Mouse (Mus musculus) B cell, adult 2 months (primary cell): ENCODE results near the gene Bmpr1a.

Experiments
- DNase-seq, 2 experiments: peaks; one replicate each; pipeline ENCODE4 v3.0.0; 2022

The Bmpr1a gene

GRCm38 (mm10) chr14:34504377-34504776 lies 1.2 kb upstream of the Bmpr1a start:
- DNase-seq = no peak

DNA sequence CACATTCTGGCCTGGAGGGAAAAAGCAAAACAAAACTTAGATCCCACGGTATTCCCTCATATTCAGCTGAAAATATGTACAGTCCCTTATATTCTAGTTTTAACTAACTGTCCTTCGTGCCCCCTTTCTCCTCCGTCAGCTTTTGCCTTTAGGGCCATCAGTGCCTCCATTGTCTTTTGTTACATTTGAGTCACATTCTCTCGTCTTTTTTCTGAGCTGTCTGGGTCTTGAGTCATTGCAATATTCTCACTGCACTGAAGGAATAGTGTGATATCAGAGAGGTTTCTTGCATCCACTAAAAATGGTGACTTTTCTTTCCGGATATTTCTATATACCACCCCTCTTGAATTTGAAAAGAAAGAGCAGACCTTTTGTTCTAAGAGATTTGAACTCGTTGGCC lies 618 bp upstream of the Bmpr1a start:
- DNase-seq = no peak

- DNase-seq = peak; percentile 50 to 55
Observed at GRCm38 (mm10) chr14:34502475-34503324, 441 bp downstream of the Bmpr1a start.

DNA sequence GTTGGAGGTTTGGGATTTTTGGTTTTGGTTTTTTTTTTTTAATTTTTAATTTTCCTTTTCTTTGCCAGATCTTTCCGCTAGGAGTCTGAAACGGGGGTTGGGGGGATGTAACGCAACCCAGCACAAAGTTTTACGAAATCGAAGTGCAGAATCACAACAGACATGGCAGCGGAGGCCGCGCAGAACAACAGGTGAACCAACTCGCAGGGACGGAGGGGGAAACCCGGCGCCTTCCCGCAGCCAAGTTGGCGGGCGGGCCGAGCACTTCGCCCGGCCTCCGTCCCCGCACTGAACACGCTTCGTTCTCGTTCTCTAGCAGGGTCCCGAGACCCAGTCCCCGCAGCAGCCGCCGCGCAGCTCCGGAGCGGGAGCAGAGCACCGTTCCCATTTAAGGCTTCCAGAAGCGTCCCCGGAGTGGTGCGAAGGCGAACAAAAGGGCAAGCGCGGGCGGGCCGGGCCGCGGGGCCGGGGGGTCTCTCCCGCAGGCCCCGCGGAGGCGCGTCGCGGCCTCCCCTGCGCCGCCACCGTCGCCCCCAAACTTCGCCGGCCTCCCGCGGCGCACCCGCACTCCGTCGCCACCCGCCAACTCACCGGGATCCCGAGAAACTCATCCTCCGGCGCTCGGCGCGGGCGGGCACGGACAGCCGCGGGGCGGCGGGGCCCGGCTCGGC lies 1.2 kb downstream of the Bmpr1a start:
- DNase-seq = peak; percentile 43 to 49

GRCm38 (mm10) chr14:34501447-34501803 lies 1.7 kb downstream of the Bmpr1a start:
- peak; percentile 16 to 19 for DNase-seq

- DNase-seq = no peak
Observed at GRCm38 (mm10) chr14:34500309-34500708, 2.8 kb downstream of the Bmpr1a start.

- DNase-seq = no peak
Observed at GRCm38 (mm10) chr14:34499664-34500063, 3.5 kb downstream of the Bmpr1a start.

DNA sequence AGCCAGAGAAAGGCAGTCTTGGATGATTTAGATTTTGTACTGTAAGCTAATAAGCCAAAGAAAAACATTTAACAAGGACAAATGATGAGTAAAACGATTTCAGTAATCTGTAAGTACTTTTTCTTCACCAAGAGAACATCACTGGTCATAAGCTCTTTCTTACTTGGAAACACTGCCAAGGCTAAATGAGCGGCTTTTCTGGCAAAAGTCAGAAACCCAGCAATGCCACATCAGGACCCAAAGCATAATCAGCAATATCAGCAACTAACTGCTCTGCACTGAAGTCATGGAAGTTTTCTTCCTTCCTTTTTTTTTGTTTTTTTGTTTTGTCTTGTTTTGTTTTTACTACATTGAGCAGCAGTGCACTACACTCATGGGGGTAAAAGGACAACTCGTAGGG lies 5.8 kb downstream of the Bmpr1a start:
- DNase-seq = no peak

- no peak for DNase-seq
Observed at GRCm38 (mm10) chr14:34493682-34494081, 9.5 kb downstream of the Bmpr1a start.

DNA sequence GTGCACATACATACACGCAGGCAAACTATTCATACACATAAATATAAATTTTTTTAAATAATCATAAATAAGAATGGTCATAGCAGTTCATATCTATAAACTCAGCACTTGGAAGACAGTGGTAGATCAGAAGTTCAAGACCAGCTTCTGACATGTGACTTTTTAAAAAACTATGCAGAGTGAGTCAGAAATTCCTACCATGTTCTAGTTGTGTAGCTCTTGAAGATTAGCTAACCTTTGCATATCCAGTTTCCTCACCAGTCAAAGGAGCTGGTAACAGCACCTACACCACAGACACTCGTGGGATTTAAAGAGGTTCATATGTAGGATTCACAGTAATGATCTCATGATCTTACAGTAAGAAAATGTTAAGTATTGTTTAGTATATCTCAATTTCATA lies 10.5 kb downstream of the Bmpr1a start:
- DNase-seq = no peak

- DNase-seq = no peak
Observed at GRCm38 (mm10) chr14:34490965-34491364, 12.2 kb downstream of the Bmpr1a start.

DNA sequence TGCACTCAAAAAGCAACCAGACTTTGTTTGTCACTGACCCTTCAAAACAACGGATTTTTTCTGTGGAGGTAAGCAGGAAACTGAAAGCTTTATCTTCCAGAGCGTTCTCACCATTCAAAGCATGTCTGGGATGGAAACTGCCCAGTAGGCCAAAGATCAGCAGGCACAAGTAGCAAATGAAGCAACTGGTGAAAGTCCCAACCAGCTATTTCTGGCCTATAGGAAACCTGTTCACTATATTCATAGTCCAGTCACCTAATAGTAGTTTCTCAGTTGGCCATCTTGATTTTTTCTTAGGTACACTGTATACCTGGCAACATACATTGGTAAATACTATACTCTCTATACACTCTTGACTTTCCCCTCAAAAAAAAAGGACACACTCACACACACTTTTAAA lies 13.2 kb downstream of the Bmpr1a start:
- no peak for DNase-seq

DNA sequence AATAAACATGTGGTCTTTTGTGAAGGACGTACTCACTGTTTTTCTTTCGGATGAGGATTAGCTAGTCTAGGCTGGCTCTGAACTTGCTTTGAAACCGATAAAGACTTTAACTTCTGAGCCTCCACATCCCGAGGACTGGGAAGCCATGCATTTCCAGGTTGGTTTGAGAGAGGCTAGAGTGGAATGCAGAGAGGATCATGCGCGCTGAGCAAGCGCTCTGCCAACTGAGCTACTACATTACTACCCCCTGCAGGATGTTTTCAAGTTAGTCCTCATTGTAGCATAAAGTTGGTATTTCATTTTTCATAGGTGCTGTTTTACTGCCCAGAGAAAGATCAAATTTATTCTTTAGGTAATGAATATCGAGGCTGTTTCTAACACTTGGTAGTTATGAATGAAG lies 17.0 kb downstream of the Bmpr1a start:
- no peak for DNase-seq

GRCm38 (mm10) chr14:34483469-34484341 lies 19.4 kb downstream of the Bmpr1a start:
- no peak for DNase-seq

- DNase-seq = no peak
Observed at GRCm38 (mm10) chr14:34471591-34471990, 31.6 kb downstream of the Bmpr1a start.

GRCm38 (mm10) chr14:34466291-34466690 lies 36.9 kb downstream of the Bmpr1a start:
- no peak for DNase-seq

DNA sequence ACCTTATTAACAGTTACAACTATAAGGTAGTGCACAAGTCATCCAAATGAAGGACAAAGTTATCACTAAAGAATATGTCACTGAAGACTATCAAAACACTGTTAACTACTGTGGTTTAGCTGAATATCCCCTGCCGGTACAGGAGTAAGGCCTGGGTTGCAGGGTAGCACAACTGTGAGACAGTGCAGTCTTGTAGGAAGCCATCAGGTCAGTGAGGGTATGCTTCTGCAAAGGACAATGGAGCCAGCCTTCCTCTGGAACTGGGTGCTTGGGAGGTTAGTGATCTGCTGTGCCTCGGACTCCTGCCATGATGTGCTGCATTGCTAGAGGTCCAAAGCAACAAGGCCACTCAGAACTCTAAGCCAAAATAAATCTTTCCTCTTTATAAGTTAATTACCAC lies 43.8 kb downstream of the Bmpr1a start:
- no peak for DNase-seq

GRCm38 (mm10) chr14:34458880-34459279 lies 44.3 kb downstream of the Bmpr1a start:
- no peak for DNase-seq

- DNase-seq = no peak
Observed at GRCm38 (mm10) chr14:34454282-34454681, 48.9 kb downstream of the Bmpr1a start.

DNA sequence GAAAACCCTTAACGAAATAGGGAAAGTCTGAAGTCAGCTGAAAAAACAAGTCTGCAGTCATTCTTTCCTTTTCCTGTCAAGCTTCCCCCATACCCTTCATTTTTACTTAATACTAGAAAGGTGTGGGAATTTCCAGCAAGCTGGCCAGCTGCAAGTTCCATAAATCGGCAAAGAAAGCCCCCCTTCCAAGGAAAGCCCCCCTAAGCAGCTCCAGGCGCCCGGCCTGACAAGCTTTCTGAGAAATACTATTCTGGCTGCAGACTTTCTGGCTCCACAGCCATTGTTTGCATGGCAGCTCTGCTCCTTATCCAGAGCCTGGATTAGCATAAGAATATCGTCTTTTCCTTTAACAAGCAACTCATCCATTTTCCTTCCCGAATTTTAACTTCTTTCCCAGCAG lies 49.5 kb downstream of the Bmpr1a start:
- no peak for DNase-seq

DNA sequence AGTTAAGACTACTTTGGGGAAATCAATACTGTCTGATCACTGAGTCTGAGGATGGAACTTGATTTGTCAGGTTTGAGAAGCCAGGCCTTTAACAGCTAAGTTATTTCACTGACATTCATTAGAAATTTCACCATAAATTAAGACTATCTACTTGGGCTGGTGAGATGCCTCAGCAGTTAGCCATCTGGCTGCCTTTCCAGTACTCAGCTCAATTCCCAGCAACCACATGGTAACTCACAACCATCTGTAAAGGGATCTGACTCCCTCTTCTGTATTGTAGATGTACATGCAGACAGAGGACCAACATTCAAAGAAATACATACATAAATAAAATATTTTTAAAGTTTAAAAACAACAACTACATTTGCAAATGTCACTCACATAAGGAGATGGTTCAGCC lies 51.3 kb downstream of the Bmpr1a start:
- no peak for DNase-seq

DNA sequence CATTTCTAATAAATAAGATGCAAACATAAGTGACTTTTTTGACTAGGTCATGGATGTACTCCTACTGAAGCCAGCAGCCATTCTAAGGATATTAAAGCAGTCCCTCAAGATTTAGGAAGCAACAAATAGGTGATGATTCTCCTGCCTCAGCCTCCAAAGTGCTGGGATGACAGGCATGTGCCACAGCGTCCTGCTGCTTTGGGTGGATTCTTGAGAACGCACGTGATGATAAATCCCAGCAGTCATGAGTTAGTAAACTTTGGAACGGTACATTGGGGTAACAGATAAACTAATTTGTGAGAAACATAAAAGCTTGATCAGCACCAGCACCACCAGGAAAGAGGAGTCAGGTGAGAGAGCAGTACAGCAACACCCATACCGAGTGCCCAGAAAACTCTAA lies 52.7 kb downstream of the Bmpr1a start:
- DNase-seq = no peak

- no peak for DNase-seq
Observed at GRCm38 (mm10) chr14:34449807-34450206, 53.3 kb downstream of the Bmpr1a start.

DNA sequence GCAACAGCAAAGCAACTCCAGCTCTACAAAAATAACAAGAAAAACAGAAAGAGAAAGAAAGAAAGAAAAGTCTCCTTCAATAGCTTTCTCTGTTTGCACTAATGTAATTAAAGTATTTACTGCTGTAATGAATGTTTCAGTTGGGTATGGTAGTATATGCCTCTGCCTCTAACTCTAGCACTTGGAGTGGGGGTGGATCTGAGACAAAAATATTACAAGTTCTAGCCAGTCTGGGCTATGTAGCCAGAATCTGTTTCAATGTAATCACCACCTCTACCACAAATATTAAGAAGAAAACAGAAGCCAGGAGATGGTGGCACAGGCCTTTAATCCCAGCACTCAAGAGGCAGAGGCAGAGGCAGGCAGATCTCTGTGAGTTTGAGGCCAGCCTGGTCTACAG lies 54.7 kb downstream of the Bmpr1a start:
- no peak for DNase-seq
